Mouse (Mus musculus): ENCODE data around the gene Nr4a2.

The Nr4a2 gene

GRCm38 (mm10) chr2:57111791-57112538, 11.8 kb downstream of the Nr4a2 start:
- no peak for DNase-seq (ENCODE audit: low spot score)

GRCm38 (mm10) chr2:57111011-57111790, 12.6 kb downstream of the Nr4a2 start:
- no peak for DNase-seq (ENCODE audit: low spot score)

GRCm38 (mm10) chr2:57110401-57110800, 13.4 kb downstream of the Nr4a2 start:
- DNase-seq (ENCODE audit: low spot score): no peak

GRCm38 (mm10) chr2:57109926-57110325, 13.9 kb downstream of the Nr4a2 start:
- DNase-seq (ENCODE audit: low spot score): no peak

- DNase-seq (ENCODE audit: low spot score): no peak
Observed at GRCm38 (mm10) chr2:57109301-57109700, 14.5 kb downstream of the Nr4a2 start.

- DNase-seq (ENCODE audit: low spot score): no peak
Observed at GRCm38 (mm10) chr2:57108349-57108930, 15.4 kb downstream of the Nr4a2 start.

- DNase-seq (ENCODE audit: low spot score): no peak
Observed at GRCm38 (mm10) chr2:57105401-57105800, 18.4 kb downstream of the Nr4a2 start.

- no peak for DNase-seq (ENCODE audit: low spot score)
Observed at GRCm38 (mm10) chr2:57104731-57105130, 19.1 kb downstream of the Nr4a2 start.

GRCm38 (mm10) chr2:57103845-57104660, 19.8 kb downstream of the Nr4a2 start:
- DNase-seq (ENCODE audit: low spot score): no peak

- no peak for DNase-seq (ENCODE audit: low spot score)
Observed at GRCm38 (mm10) chr2:57102856-57103844, 20.7 kb downstream of the Nr4a2 start.

GRCm38 (mm10) chr2:57102091-57102855, 21.5 kb downstream of the Nr4a2 start:
- DNase-seq (ENCODE audit: low spot score): no peak

GRCm38 (mm10) chr2:57100241-57100640, 23.6 kb downstream of the Nr4a2 start:
- DNase-seq (ENCODE audit: low spot score): no peak

GRCm38 (mm10) chr2:57072452-57072851, 51.4 kb downstream of the Nr4a2 start:
- DNase-seq (ENCODE audit: low spot score): no peak

GRCm38 (mm10) chr2:57063480-57063879, 60.3 kb downstream of the Nr4a2 start:
- no peak for DNase-seq (ENCODE audit: low spot score)

All from MN1 (cell line).